Mouse (Mus musculus) limb, embryonic 10.5 days (tissue): ENCODE results near the gene Oosp2. TPM values are rescaled to one million over a fixed set of nuclear protein-coding genes. Genes with fewer than 3 reads are reported as not detected.

ENCODE experiments used
- polyA plus RNA-seq: library from polyadenylated mRNA; unstranded; fragments of >200 nt; fragmentation: Nextera tagmentation; extraction: Ambion mirVana; gene quantifications from 2 replicates; pipeline ENCODE4 v1.2.1, GENCODE M21; 2016

Oosp2 gene
- polyA plus RNA-seq, 1 experiment from 2014 or later = not detected

Other genes with a start within 250 kb of the Oosp2 start
- not detected in 2 replicates for gene Ms4a4b, start 217.0 kb downstream of the Oosp2 start, polyA plus RNA-seq
- 0.23 and 0.69 TPM in 2 replicates for gene Ms4a6c, start 191.2 kb downstream of the Oosp2 start, polyA plus RNA-seq
- not detected in 2 replicates for gene Gm8369, start 174.6 kb downstream of the Oosp2 start, polyA plus RNA-seq
- gene Ms4a6b, start 144.0 kb downstream of the Oosp2 start, polyA plus RNA-seq = 0.60 and 1.1 TPM in 2 replicates
- gene Ms4a4d, start 123.8 kb downstream of the Oosp2 start, polyA plus RNA-seq = 0.31 and 0.36 TPM in 2 replicates
- 0.30 and 0.49 TPM in 2 replicates for gene Ms4a6d, start 55.7 kb downstream of the Oosp2 start, polyA plus RNA-seq
- gene Ms4a2, start 36.8 kb downstream of the Oosp2 start, polyA plus RNA-seq = not detected in 2 replicates
- not detected in 2 replicates for gene Ms4a3, start 19.7 kb downstream of the Oosp2 start, polyA plus RNA-seq
- gene Oosp1, start 30.6 kb upstream of the Oosp2 start, polyA plus RNA-seq = not detected in 2 replicates
- not detected in 2 replicates for gene Oosp3, start 36.5 kb upstream of the Oosp2 start, polyA plus RNA-seq
- gene Gif, start 87.0 kb upstream of the Oosp2 start, polyA plus RNA-seq = not detected in 2 replicates
- gene Mrpl16, start 109.8 kb upstream of the Oosp2 start, polyA plus RNA-seq = 54.2 and 63.0 TPM in 2 replicates
- gene Stx3, start 158.8 kb upstream of the Oosp2 start, polyA plus RNA-seq = 5.6 and 6.3 TPM in 2 replicates
- gene Olfr1417, start 178.7 kb upstream of the Oosp2 start, polyA plus RNA-seq = 0.06 TPM in 1 of 2 replicates, not detected in the other
- gene Olfr1418, start 200.5 kb upstream of the Oosp2 start, polyA plus RNA-seq = not detected in 2 replicates
- not detected in 2 replicates for gene Olfr1419, start 214.5 kb upstream of the Oosp2 start, polyA plus RNA-seq
- gene Olfr1420, start 226.0 kb upstream of the Oosp2 start, polyA plus RNA-seq = not detected in 2 replicates